Mouse (Mus musculus): ENCODE results near the gene Sec31a.

Gene Sec31a

GRCm38 (mm10) chr5:100410281-100410680 is 5.8 kb downstream of the Sec31a start:
- ATAC-seq (ENCODE audit: low TSS enrichment): no peak

DNA sequence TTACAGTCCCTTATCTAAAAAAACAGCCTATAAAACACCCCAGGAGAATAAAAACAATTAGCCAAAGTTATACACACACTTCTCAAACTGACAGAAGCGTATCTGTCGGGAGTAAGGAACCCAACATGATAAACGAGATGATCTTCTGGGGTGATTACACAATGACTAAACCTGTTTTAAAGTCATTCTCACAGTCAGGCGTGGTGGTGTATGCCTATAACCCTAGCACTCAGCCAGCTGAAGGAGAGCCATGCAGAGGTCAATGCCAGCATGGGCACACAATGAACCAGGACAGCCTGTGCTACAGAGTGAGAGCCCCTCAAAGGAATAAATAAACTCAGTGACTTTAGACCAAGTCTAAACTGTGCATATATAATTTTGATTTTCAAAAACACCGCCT is 7.5 kb downstream of the Sec31a start:
- ATAC-seq (ENCODE audit: low TSS enrichment): no peak

GRCm38 (mm10) chr5:100396753-100397152 is 19.3 kb downstream of the Sec31a start:
- peak; percentile 84 for ATAC-seq (ENCODE audit: low TSS enrichment)

- no peak; the same call in 1 of the 2 replicates for ATAC-seq (ENCODE audit: low TSS enrichment)
Observed at GRCm38 (mm10) chr5:100393681-100394080, 22.4 kb downstream of the Sec31a start.

GRCm38 (mm10) chr5:100392436-100392955 is 23.5 kb downstream of the Sec31a start:
- no peak for ATAC-seq (ENCODE audit: low TSS enrichment)

GRCm38 (mm10) chr5:100383782-100384510 is 32.1 kb downstream of the Sec31a start:
- no peak for ATAC-seq (ENCODE audit: low TSS enrichment)

DNA sequence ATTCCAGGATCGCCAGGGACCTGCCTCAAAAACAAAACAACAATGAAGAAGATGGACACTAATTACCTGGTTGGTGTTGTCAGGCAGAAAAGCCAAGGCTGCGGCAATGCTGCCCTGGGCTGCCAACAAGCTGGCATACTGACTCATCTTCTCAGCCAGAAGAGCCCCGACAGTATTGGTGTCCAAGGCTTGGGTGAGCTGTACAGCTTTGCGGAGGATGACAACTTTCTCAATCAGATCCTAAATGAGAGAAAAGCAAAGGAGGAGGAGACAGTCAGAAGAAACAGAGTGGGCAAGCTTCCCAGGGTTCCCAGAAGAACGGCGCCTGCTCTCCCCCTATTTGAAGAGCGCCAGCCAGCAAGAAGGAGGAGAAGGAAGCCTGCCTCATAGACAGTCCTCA is 34.9 kb downstream of the Sec31a start:
- peak; percentile 92 for ATAC-seq (ENCODE audit: low TSS enrichment)

DNA sequence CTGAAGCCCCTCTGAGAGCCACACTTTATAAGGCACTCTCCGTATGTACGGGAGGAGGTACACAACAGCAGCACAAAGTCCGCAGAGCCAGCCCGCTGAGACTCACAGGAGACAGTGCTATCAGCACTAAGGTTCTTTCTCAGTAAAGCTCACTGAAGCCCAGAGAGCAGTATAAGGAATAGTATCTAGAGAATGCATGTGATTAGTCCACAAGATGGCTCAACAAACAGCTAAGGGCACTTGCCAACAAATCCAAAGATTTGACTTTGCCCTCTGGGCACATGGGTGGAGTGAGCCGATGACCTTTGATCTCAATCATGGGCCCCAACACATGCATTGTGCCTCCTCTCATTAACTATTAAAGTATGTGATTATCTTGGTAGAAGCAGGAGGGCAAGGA is 35.8 kb downstream of the Sec31a start:
- no peak for ATAC-seq (ENCODE audit: low TSS enrichment)

DNA sequence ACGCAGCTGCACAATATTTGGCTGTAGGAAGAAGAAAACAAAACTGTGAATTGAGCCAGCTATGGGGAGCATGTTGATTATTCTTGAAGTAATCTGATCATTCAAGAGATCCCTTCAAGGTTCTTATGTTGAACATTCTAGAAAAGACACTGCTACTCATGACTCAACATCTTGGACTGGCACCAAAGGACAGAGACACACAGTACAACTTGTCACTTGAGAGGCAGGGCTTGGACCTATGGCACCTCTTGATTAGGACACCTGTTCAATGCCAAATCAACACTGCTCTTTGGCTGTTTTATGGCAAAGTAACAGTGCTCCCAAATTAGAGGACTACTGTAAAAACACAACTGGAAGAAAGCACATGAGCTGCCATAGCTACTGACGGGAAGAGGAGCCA is 37.1 kb downstream of the Sec31a start:
- ATAC-seq (ENCODE audit: low TSS enrichment): no peak

DNA sequence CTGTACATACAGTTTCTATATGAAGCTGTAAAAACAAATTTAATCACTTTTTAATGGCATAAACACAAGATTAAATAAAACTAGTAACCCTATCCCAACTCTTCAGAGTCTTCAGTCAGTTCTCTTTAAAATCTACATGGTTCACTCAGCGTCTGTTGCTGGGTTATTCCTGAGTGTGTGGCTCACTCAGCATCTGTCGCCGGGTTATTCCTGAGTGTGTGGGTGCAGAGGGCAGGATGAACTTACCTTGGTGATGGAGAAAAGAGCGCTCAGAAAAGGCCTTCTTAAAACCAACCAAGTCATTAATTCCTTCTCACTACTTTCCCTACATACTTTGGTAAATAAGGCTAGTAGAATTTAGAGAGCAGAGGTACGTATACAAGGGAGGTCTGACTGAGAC is 37.8 kb downstream of the Sec31a start:
- ATAC-seq (ENCODE audit: low TSS enrichment): peak; percentile 28; the same call in 1 of the 2 replicates

DNA sequence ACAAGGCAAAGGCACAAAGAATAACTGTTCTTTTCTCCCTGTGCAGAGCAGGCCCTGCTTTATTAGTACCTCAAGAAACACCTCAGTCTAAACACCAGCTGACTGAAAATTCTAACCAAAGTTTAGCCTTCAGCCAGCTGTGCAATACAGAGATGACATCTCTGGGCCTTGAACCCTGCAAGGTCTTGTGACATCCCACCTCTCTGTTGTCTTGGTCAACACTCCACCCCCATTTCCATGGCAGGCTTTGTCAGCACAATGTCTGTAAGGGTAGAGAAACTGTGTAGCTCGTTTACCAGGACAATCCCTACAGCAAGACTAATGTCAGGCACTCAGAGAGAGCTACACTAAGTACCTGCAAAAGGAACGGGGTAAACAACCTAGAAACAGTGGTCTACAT is 38.7 kb downstream of the Sec31a start:
- ATAC-seq (ENCODE audit: low TSS enrichment): no peak

DNA sequence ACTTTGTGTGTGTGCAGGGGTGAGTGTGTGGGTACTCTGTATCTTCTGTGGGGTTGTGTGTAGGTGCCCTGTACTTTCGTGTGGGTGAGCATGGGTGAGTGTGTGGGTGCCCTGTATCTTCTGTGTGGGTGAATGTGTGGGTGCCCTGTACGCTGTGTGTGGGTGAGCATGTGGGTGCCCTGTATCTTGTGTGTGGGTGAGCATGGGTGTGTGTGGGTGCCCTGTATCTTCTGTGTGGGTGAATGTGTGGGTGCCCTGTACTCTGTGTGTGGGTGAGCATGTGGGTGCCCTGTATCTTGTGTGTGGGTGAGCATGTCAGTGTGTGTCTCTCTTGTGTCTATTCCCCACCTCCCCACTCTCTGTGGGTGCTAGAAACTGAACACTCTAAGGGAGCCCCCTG is 41.3 kb downstream of the Sec31a start:
- ATAC-seq (ENCODE audit: low TSS enrichment): no peak

DNA sequence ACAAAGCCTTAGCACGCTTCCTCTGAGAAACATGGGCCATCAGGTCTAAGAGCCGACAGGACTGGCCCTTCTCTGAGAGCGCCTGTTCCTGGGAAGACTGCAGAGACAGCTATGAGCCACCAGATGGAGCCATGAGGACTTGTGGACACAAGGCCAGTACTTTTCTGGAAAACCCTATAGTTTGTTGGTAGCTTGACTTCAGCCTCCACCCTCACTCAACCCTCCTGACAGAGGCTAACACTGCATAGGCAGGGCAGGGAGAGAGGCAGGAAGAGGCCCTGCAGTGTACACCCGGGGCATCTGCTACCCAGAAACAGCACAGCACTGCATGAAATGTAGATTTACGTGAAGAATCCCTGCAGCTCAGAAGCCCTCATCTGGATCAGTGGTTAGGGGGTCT is 42.1 kb downstream of the Sec31a start:
- ATAC-seq (ENCODE audit: low TSS enrichment): peak; percentile 77

DNA sequence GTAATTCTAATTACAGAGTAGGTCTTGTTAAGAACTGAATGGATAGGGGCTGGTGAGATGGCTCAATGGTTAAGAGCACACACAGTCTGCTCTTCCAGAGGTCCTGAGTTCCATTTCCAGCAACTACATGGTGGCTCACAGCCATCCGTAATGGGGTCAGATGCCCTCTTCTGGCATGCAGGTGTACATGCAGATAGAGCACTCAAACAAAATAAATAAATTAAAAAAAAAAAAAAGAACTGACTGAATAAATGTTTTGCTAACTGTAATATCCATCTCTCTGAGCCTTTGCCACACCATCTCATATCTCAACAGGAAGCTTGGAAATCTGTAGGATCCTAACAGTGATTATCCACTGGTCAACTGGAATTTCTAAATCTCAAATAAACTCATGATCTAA is 45.1 kb downstream of the Sec31a start:
- no peak for ATAC-seq (ENCODE audit: low TSS enrichment)

DNA sequence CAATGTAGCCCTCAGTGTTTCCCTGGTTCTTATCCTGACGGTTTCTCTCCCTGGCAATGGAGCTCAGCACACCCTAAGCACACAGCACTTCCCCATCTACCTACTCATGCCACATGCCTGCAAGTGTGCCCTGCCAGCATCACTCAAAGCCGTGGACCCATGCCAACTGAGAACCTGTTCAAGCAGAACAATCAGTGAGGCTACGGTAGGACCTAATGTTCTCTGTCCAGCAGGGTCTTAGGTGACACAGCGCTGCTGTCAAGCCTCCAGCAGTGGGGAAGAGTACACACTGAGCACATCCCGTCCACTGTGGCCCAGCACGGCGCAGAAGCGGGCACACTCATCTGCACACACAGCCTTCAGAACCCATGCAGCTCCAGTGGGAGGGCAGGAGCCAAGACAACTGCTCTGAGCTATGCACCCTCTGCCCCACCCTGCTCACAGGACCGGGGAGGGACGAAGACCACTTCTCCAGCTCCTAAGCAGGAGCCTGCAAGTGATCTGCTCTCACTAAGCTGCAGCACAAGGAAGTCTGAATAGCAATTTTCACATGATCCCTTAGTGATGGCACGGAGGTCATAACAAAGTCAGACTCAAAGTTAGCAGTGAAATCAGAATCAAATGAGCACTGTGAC is 46.1 kb downstream of the Sec31a start:
- peak; percentile 17; the same call in 1 of the 2 replicates for ATAC-seq (ENCODE audit: low TSS enrichment)

GRCm38 (mm10) chr5:100369093-100369492 is 46.9 kb downstream of the Sec31a start:
- no peak for ATAC-seq (ENCODE audit: low TSS enrichment)

- ATAC-seq (ENCODE audit: low TSS enrichment): no peak
Observed at GRCm38 (mm10) chr5:100368527-100368926, 47.5 kb downstream of the Sec31a start.

DNA sequence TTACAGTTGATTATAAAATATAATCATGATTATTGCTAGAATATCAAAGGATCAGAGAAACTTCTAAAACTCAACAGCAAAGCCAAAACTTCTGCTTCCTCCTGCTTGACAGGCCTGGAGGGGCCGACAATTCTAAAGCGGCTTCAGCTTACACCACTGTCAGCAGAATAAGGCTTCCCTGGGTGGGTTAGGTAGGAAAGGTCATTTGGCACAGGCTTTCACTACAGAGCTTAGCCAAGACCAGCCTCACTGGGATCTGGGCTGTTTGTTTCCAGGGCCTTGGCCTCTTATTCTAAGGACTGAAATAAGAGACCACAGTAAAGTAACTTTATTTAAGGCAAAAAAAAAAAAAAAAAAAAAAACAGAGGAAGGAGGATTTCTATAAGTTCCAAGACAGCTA is 49.0 kb downstream of the Sec31a start:
- no peak for ATAC-seq (ENCODE audit: low TSS enrichment)

DNA sequence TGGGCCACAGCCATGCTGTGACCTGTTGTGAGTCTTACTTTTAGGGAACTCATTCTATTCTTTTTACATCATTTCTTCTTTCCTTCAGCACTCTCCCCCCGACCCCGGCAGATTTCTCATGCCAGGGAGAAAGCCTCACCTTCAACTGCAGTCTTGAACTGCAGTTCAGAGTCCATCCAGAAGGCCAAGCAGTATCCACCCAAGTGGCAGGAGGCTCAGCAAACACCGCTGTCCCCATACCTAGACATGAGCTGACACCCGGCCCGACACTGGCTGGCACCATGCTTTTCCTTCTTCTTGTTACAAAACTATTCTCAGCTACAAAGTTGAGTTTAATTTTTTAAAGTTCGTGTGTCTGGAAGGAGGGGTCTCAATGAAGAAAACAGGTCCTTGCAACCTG is 55.7 kb downstream of the Sec31a start:
- no peak for ATAC-seq (ENCODE audit: low TSS enrichment)

GRCm38 (mm10) chr5:100358334-100358733 is 57.7 kb downstream of the Sec31a start:
- peak; percentile 10; the same call in 1 of the 2 replicates for ATAC-seq (ENCODE audit: low TSS enrichment)

DNA sequence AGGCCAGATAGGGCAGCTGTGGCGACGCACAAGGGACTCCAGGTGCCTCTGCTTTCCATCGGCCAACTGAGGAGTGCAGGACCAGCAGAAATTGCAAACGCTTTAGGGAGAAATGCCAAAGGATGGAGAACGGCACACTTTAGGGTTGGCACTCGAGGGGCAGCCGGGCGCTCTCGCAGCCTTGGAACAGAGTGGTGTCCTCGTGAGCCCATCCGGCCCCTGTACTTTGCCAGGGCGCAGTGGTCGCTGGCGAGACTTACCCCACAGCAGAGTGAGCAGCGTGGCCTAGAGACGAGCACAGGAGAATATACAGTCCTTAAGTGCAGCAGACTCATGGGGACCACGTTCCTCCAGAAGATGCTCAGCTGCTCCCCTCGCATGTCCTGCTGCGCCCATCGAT is 61.4 kb downstream of the Sec31a start:
- no peak for ATAC-seq (ENCODE audit: low TSS enrichment)

GRCm38 (mm10) chr5:100352986-100353848 is 62.8 kb downstream of the Sec31a start:
- 0 out of 2 replicates have a peak, but pooled peaks have one; percentile 21 for ATAC-seq (ENCODE audit: low TSS enrichment)

Measured in frontal cortex, adult (tissue).